Mouse (Mus musculus) monocyte, adult 5-6 weeks (primary cell): ENCODE measurements around the gene Cacna2d1. TPM values are rescaled to one million over a fixed set of nuclear protein-coding genes. Genes with fewer than 3 reads are reported as not detected.

Source experiments
- ATAC-seq: fragments of 153-309, 156-312 bp; replicated peaks from 2 replicates; pipeline ENCODE4 v1.8.0; 2017; ENCODE audit warnings: mild to moderate bottlenecking; ENCODE audit not compliant: low TSS enrichment, insufficient number of reproducible peaks, severe bottlenecking, poor library complexity, low FRiP score
- total RNA-seq: library from RNA; stranded (forward); fragments of 200-1000, 200-491, 200-594 nt; gene quantifications from 3 replicates; pipeline ENCODE4 v1.2.3, GENCODE M21; 2017

Cacna2d1 gene
- total RNA-seq, 1 experiment from 2014 or later, result not detected

GRCm38 (mm10) chr5:16033569-16033968 lies 99.1 kb downstream of the Cacna2d1 start:
- no peak for ATAC-seq

DNA sequence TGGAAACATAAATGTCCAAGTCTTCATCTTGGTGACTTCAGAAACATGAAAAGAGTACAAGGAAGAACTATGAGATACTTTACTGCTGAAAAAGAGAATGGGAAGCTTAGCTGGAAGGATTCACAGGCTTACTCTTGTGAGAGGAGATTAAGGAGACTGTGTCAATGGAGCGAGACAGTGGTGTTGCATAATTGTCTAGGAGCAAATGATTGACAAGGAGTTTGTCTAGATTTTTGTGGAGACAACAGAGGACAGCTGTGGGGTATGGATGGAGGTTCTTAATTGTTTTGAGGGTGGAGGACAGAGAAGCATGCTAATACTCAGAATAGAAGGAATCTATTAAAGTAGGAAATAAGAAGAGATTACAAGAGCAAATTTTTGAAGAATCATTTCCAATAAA lies 100.8 kb downstream of the Cacna2d1 start:
- no peak for ATAC-seq

- no peak for ATAC-seq
Measured at GRCm38 (mm10) chr5:16045147-16045878, 110.8 kb downstream of the Cacna2d1 start.

GRCm38 (mm10) chr5:16047452-16048191 lies 113.1 kb downstream of the Cacna2d1 start:
- ATAC-seq, result no peak

GRCm38 (mm10) chr5:16056795-16057194 lies 122.3 kb downstream of the Cacna2d1 start:
- no peak for ATAC-seq

- no peak for ATAC-seq
Measured at GRCm38 (mm10) chr5:16062773-16063172, 128.3 kb downstream of the Cacna2d1 start.

- ATAC-seq, result no peak
Measured at GRCm38 (mm10) chr5:16063273-16063672, 128.8 kb downstream of the Cacna2d1 start.

GRCm38 (mm10) chr5:16063949-16064348 lies 129.5 kb downstream of the Cacna2d1 start:
- ATAC-seq, result no peak

DNA sequence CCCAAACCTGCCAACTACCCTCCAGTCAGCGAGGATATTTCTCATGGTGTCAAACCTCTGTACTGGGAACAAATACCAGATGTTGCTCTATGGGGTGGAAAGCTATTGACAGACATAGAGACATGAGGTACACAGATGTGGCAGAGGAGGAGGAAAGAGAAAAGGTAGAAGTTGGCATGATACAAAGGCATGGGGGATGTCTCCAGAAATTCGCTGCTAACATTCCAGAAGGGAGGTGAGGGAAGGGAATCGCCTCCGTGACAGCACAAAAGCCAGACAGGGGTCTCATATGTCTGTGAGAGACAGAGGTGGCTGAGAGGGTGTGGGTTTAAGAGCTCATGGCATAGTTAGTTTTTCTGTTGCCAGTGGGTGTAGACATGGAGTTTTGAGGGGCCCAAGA lies 131.3 kb downstream of the Cacna2d1 start:
- ATAC-seq, result no peak

- ATAC-seq, result no peak
Measured at GRCm38 (mm10) chr5:16082253-16082652, 147.8 kb downstream of the Cacna2d1 start.

GRCm38 (mm10) chr5:16086979-16087902 lies 152.8 kb downstream of the Cacna2d1 start:
- no peak for ATAC-seq

GRCm38 (mm10) chr5:16087995-16088394 lies 153.5 kb downstream of the Cacna2d1 start:
- no peak for ATAC-seq

- ATAC-seq, result no peak
Measured at GRCm38 (mm10) chr5:16092540-16092939, 158.0 kb downstream of the Cacna2d1 start.

DNA sequence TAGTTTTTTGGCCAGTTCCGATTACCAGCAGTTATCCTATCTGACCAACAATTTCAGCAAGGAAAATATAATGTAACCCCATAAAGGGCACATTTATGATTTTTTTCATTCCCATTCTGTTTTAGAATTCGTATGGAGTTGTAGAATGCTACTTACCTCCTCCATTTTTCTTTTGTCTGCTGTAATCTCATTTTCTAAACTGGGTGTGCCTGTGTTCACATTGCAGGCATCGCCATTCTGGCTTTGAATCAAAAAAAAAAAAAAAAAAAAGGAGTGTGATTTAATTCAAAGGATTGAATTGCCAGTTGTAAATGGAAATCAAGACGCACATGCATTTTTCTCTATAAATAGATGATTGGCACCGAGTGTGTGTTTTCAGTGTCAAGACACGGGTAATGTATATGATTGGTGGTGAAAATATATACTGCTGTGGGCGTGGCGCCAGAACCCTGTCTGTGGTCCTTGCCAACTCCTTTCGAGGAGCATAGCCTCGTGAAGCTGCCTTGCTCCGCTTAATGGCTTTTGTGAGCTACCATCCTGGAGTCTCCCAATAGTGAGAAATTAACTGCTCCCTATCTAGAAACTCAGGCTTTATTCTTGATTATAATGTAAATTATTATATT lies 158.7 kb downstream of the Cacna2d1 start:
- ATAC-seq, result no peak

DNA sequence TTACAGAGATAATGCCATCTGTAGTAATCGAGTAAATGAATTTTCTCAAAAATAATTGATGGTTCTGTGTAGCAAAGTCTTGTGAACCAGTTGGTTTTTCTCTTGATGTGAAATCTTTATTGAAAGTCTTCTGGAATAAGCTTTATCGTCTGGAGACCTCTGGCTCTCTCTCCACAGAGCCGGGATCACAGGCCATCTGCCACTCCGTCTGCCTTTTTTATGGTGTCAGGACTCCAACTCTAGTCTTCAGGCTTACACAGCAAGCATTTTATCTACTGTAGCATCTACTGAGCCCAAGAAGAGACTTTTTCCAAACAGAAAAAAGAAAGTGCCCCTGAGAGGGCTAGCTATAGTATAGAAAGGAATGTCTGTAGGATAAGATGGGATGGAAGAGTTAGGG lies 160.9 kb downstream of the Cacna2d1 start:
- ATAC-seq, result no peak

DNA sequence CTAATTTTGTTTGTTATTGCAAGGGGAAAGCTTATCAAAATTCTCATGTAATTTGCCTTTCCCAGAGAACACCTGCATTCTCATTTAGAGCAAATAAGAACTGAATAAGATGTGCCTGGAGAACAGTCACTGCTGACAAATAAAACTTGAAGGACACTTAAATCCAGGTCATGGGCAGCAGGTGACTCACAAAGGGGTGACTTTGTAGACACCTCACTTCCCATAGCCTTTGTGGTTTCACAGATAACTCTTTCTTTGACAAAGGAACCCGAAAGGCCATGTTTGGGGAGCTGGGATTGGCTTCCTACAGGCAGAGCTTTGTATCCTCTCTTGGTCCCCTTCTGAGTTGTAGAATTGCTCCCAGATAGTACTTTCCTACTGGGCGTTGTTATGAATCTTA lies 164.3 kb downstream of the Cacna2d1 start:
- ATAC-seq, result no peak

- no peak for ATAC-seq
Measured at GRCm38 (mm10) chr5:16101820-16102219, 167.3 kb downstream of the Cacna2d1 start.

- ATAC-seq, result no peak
Measured at GRCm38 (mm10) chr5:16105701-16106100, 171.2 kb downstream of the Cacna2d1 start.

- ATAC-seq, result no peak
Measured at GRCm38 (mm10) chr5:16110643-16111042, 176.2 kb downstream of the Cacna2d1 start.
